Mouse (Mus musculus): Measurements from ENCODE around the gene Ifitm2. TPM values are rescaled to one million over a fixed set of nuclear protein-coding genes. Genes with fewer than 3 reads are reported as not detected.

Gene Ifitm2
- total and polyA plus RNA-seq, 2 experiments from 2014 or later = 45.2 to 240 TPM

DNA sequence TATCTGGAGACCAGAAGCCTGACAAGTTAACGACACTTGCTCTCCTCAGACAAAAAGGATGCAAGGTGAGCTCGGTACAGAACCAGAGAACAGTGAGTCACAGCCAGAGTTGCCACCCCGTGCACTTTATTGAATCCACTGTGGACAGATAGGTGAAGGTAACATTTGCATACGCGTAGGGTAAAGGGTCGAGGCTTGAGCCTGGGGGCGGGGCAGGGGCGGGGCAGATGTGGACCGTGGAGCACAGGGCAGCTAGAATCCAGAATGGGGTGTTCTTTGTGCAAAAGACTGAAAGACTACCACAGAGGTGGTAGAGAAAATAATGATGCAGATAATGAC lies 1.1 kb downstream of the Ifitm2 start:
- Histone ChIP-seq H3K4me3 (ENCODE audit: low read depth, low read length) (peak overlapping the region; percentile 29; the same call in 1 of the 2 replicates), H3K27ac (ENCODE audit: low read depth, low read length) (no peak overlapping the region), H3K9me3 (ENCODE audit: low read length) (no peaks in the 10 kb centered on the region), H3K36me3 (ENCODE audit: insufficient read depth) (no peaks in the 10 kb centered on the region), H3K9ac (no peak overlapping the region), H3K4me2 (ENCODE audit: low read depth) (peak overlapping the region; percentile 47), H3K4me1 (ENCODE audit: insufficient read depth) (no peaks in the 10 kb centered on the region), H3K27me3 (ENCODE audit: insufficient read depth, low read length) (no peaks in the 10 kb centered on the region)
- no peak for ATAC-seq
- no peak for TF ChIP-seq CTCF (IDR thresholded peaks at IDR 0.05; ENCODE audit: low read depth)
- 15% methylated on average over 9 of the region's 9 CpGs for WGBS
- no peak for DNase-seq

DNA sequence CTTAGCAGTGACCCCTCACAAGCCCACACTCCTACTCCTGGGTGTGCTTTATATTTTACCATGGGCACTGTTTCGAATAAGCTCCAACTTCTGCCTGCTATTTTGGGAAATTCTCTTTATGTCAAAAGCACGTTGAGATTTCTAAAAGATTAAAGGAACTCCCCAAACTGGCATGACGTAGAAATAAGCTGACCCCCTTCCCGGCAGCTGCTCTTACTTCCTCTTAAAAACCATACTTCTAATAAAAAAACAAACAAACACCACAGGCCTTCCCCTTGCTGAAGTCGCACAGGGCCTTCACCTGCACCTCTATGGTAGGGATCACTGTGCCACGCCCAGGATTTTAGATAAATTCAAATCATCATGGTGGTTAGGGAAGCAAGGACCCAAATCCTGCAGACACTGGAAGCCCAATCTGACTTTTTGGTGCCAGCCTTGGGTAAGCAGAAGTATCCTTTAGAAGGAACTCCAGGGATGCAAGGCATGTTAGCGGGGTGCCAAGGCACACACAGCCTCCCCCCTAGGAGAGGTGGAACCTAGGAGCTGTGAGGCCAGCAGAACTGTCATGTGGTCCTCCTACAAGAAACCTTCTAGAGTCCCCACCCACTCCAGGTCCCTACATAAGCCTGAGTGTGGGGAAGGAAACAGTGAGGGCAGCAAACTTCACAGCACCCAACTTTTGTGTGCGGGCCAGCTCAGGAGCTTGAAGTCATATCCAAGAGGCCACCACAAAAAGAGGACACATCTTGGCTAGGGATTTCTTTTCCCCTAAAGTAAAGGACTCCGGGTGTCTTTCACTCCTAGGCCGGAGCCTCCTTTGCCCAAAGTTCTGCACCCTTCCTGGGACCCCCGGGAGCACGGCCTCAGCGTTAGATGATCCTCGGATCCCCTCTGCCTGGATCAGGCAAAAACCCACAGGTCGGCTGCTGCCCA lies 1.7 kb downstream of the Ifitm2 start:
- Histone ChIP-seq H3K9me3 (ENCODE audit: low read length) (no peaks in the 10 kb centered on the region), H3K27ac (ENCODE audit: low read depth, low read length) (no peak overlapping the region), H3K36me3 (ENCODE audit: insufficient read depth) (no peaks in the 10 kb centered on the region), H3K4me3 (ENCODE audit: low read depth, low read length) (no peak overlapping the region), H3K27me3 (ENCODE audit: insufficient read depth, low read length) (no peaks in the 10 kb centered on the region), H3K9ac (no peak overlapping the region), H3K4me2 (ENCODE audit: low read depth) (peak overlapping the region; percentile 47), H3K4me1 (ENCODE audit: insufficient read depth) (no peaks in the 10 kb centered on the region)
- WGBS = 65% methylated on average over 15 of the region's 15 CpGs
- TF ChIP-seq CTCF (IDR thresholded peaks at IDR 0.05; ENCODE audit: low read depth) = no peak
- DNase-seq (no peak), ATAC-seq (no peak)

DNA sequence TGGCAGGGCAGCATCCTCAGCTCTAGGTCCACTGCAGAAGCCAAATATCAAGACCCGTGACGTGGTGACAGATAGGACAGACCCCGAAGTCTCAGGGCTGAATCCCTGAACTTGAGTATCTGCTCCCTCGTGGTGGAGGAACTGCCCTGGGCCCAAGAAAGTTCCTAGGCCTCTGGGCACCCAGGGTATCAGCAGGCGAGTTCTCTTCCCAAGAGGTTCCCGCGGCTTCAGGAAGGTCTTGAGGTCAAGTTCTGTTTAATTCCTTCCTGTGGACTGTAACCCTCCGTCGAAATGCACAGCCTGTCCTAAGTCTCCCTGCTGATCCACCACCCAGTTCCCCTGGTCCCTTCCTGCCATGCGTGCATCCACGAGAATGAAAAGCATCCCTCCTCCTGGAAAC lies 2.7 kb downstream of the Ifitm2 start:
- no peak for DNase-seq
- TF ChIP-seq CTCF (IDR thresholded peaks at IDR 0.05; ENCODE audit: low read depth) = no peak
- ATAC-seq = no peak
- WGBS = 85% methylated on average over 11 of the region's 11 CpGs
- Histone ChIP-seq H3K9me3 (ENCODE audit: low read length) (no peaks in the 10 kb centered on the region), H3K9ac (no peak overlapping the region), H3K4me3 (ENCODE audit: low read depth, low read length) (no peak overlapping the region), H3K27ac (ENCODE audit: low read depth, low read length) (no peak overlapping the region), H3K4me1 (ENCODE audit: insufficient read depth) (no peaks in the 10 kb centered on the region), H3K4me2 (ENCODE audit: low read depth) (no peak overlapping the region), H3K27me3 (ENCODE audit: insufficient read depth, low read length) (no peaks in the 10 kb centered on the region), H3K36me3 (ENCODE audit: insufficient read depth) (no peaks in the 10 kb centered on the region)

GRCm38 (mm10) chr7:140952441-140952840 lies 3.3 kb downstream of the Ifitm2 start:
- Histone ChIP-seq H3K4me1 (ENCODE audit: insufficient read depth) (no peaks in the 10 kb centered on the region), H3K4me3 (ENCODE audit: low read depth, low read length) (no peak overlapping the region), H3K36me3 (ENCODE audit: insufficient read depth) (no peaks in the 10 kb centered on the region), H3K9me3 (ENCODE audit: low read length) (no peaks in the 10 kb centered on the region), H3K4me2 (ENCODE audit: low read depth) (no peak overlapping the region), H3K27me3 (ENCODE audit: insufficient read depth, low read length) (no peaks in the 10 kb centered on the region), H3K27ac (ENCODE audit: low read depth, low read length) (no peak overlapping the region), H3K9ac (no peak overlapping the region)
- DNase-seq (no peak), ATAC-seq (no peak)
- WGBS = 86% methylated on average over 7 of the region's 7 CpGs
- TF ChIP-seq CTCF (IDR thresholded peaks at IDR 0.05; ENCODE audit: low read depth) = no peak

DNA sequence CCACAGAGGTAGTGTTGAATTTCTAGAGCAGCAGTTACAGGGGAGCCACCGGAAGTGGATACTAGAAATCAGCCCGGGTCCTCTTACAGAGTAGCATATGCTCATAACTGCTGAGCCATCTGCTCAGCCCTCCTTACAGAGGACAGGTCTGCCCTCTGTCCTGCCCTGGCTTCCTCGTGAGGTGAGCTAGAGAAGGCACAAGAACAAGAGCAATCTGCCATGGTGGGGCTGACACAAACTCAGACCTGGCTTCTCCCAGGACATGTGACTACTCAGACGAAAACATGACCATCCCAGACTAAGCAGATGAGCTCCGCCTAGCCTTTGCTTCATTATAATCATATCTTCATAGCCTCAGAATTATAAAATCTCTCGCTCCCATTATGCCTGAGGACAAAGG lies 4.0 kb downstream of the Ifitm2 start:
- TF ChIP-seq CTCF (IDR thresholded peaks at IDR 0.05; ENCODE audit: low read depth) = no peak
- no peak overlapping the region for H3K4me2 ChIP-seq (ENCODE audit: low read depth)
- no peaks in the 10 kb centered on the region for H3K36me3 ChIP-seq (ENCODE audit: insufficient read depth)
- no peak overlapping the region for H3K27ac ChIP-seq (ENCODE audit: low read depth, low read length)
- no peaks in the 10 kb centered on the region for H3K9me3 ChIP-seq (ENCODE audit: low read length)
- no peak for ATAC-seq
- H3K27me3 ChIP-seq (ENCODE audit: insufficient read depth, low read length) = no peaks in the 10 kb centered on the region
- H3K4me1 ChIP-seq (ENCODE audit: insufficient read depth) = no peaks in the 10 kb centered on the region
- no peak overlapping the region for H3K4me3 ChIP-seq (ENCODE audit: low read depth, low read length)
- no peak for DNase-seq
- H3K9ac ChIP-seq = no peak overlapping the region
- 83% methylated on average over 6 of the region's 6 CpGs for WGBS

GRCm38 (mm10) chr7:140951051-140951450 lies 4.7 kb downstream of the Ifitm2 start:
- no peak for TF ChIP-seq CTCF (IDR thresholded peaks at IDR 0.05; ENCODE audit: low read depth)
- ATAC-seq (no peak), DNase-seq (no peak)
- WGBS = 68% methylated on average over 8 of the region's 8 CpGs
- H3K4me1 ChIP-seq (ENCODE audit: insufficient read depth) = no peaks in the 10 kb centered on the region
- H3K4me3 ChIP-seq (ENCODE audit: low read depth, low read length) = no peak overlapping the region
- H3K27ac ChIP-seq (ENCODE audit: low read depth, low read length) = no peak overlapping the region
- H3K9me3 ChIP-seq (ENCODE audit: low read length) = no peaks in the 10 kb centered on the region
- no peak overlapping the region for H3K9ac ChIP-seq
- H3K36me3 ChIP-seq (ENCODE audit: insufficient read depth) = no peaks in the 10 kb centered on the region
- no peaks in the 10 kb centered on the region for H3K27me3 ChIP-seq (ENCODE audit: insufficient read depth, low read length)
- H3K4me2 ChIP-seq (ENCODE audit: low read depth) = no peak overlapping the region

DNA sequence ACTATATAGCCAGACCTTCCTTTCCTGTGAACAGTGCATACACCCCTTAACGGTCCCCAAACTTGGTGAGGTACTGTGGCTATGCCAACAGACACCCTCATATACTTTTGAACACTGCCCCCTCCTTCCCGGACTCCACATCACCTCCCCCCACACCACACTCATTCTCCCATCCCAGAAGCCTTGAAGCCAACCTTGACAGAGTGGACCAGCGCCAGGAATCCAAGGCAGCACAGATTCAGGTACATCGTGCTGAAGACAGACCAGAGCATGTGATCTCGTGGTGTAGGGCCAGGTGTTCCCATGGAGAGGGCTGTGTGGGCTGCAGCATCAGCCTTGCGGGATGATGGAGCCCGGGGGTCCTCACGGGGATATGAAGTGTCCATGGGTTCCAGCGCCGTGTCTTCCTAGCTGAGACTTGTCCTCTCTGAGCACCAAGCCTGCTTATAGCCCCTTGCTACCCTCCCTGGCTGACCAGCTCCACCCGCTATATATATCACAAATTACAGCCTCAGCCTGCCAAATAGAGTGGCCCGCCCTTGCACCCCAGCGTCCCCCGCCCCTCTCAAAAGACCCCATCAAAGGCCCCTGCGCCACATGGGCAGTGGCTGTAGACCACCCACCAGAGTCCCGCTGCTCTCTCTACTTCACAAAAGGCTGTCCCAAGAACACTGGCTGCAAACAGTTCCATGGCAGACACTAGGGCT lies 5.8 kb downstream of the Ifitm2 start, which contains the start of gene Ifitm5:
Gene Ifitm5, minus strand, starts transcription at position 468 of the 707 bp plus-strand sequence.
- ATAC-seq (no peak), DNase-seq (no peak)
- H3K27ac ChIP-seq (ENCODE audit: low read depth, low read length) = no peak within 1 kb of the TSS
- H3K4me2 ChIP-seq (ENCODE audit: low read depth) = no peak within 1 kb of the TSS
- H3K4me3 ChIP-seq (ENCODE audit: low read depth, low read length) = no peak within 1 kb of the TSS
- 67% methylated on average over 16 of the region's 16 CpGs for WGBS
- no peaks in the 10 kb centered on the region for H3K4me1 ChIP-seq (ENCODE audit: insufficient read depth)
- no peaks in the 10 kb centered on the region for H3K27me3 ChIP-seq (ENCODE audit: insufficient read depth, low read length)
- TF ChIP-seq CTCF (IDR thresholded peaks at IDR 0.05; ENCODE audit: low read depth) = no peak
- no peaks in the 10 kb centered on the region for H3K9me3 ChIP-seq (ENCODE audit: low read length)
- no peak within 1 kb of the TSS for H3K9ac ChIP-seq
- no peaks in the 10 kb centered on the region for H3K36me3 ChIP-seq (ENCODE audit: insufficient read depth)

All from forebrain, postnatal 0 days (tissue).